Mouse (Mus musculus) lung, postnatal 0 days (tissue): ENCODE measurements around the gene Trim41.

Experiments used
- CTCF ChIP-seq: IDR thresholded peaks from 2 replicates; pipeline ENCODE4 v1.5.1; 2016; ENCODE audit warnings: antibody characterized with exemption, mild to moderate bottlenecking
- EP300 ChIP-seq: IDR thresholded peaks from 2 replicates; pipeline ENCODE4 v1.6.1; 2016; ENCODE audit warnings: antibody characterized with exemption, mild to moderate bottlenecking, control low read depth

GRCm38 (mm10) chr11:48850240-48850639 is 33.1 kb upstream of the Trim41 start:
- TF ChIP-seq CTCF (no peak), EP300 (no peak)
